Mouse (Mus musculus): ENCODE results near the gene Rpl9-ps6. TPM values are rescaled to one million over a fixed set of nuclear protein-coding genes. Genes with fewer than 3 reads are reported as not detected.
A peak's percentile ranks its signal among the peaks of the same experiment; 100 is the strongest.

The Rpl9-ps6 gene
- polyA plus RNA-seq, 1 experiment from 2014 or later = 98.3 TPM

- Histone ChIP-seq H3K4me2 (ENCODE audit: low read depth, severe bottlenecking) (no peak overlapping the region), H3K27ac (replicated peaks; ENCODE audit: low read depth, low read length) (no peak overlapping the region), H3K4me1 (ENCODE audit: control insufficient read depth, insufficient read depth, low read length) (no peaks in the 10 kb centered on the region), H3K27me3 (ENCODE audit: control insufficient read depth, insufficient read depth, low read length) (no peaks in the 10 kb centered on the region), H3K9me3 (ENCODE audit: control insufficient read depth, low read length) (no peaks in the 10 kb centered on the region), H3K4me3 (ENCODE audit: low read depth, low read length) (no peak overlapping the region), H3K9ac (ENCODE audit: low read length) (no peak overlapping the region), H3K36me3 (ENCODE audit: control insufficient read depth, insufficient read depth, low read length) (no peaks in the 10 kb centered on the region)
- ATAC-seq (ENCODE audit: insufficient number of reproducible peaks, low FRiP score, low TSS enrichment, low read depth) (no peak), DNase-seq (ENCODE audit: low spot score) (no peak)
- 92% methylated on average over 5 of the region's 5 CpGs for WGBS
Observed at GRCm38 (mm10) chr19:32480255-32480654, 13.9 kb upstream of the Rpl9-ps6 start.

GRCm38 (mm10) chr19:32476712-32477052, 10.3 kb upstream of the Rpl9-ps6 start:
- DNase-seq (ENCODE audit: low spot score) = no peak
- no peak overlapping the region for H3K9ac ChIP-seq (ENCODE audit: low read length)
- no peak for ATAC-seq (ENCODE audit: insufficient number of reproducible peaks, low FRiP score, low TSS enrichment, low read depth)
- no peaks in the 10 kb centered on the region for H3K27me3 ChIP-seq (ENCODE audit: control insufficient read depth, insufficient read depth, low read length)
- no peak overlapping the region for H3K4me3 ChIP-seq (ENCODE audit: low read depth, low read length)
- no peaks in the 10 kb centered on the region for H3K4me1 ChIP-seq (ENCODE audit: control insufficient read depth, insufficient read depth, low read length)
- no peaks in the 10 kb centered on the region for H3K36me3 ChIP-seq (ENCODE audit: control insufficient read depth, insufficient read depth, low read length)
- no peak overlapping the region for H3K27ac ChIP-seq (replicated peaks; ENCODE audit: low read depth, low read length)
- WGBS = 83% methylated on average over 4 of the region's 4 CpGs
- no peak overlapping the region for H3K4me2 ChIP-seq (ENCODE audit: low read depth, severe bottlenecking)
- peaks cover 2% of the 10 kb centered on the region; the same call in 1 of the 2 replicates for H3K9me3 ChIP-seq (ENCODE audit: control insufficient read depth, low read length)

GRCm38 (mm10) chr19:32476016-32476711, 9.8 kb upstream of the Rpl9-ps6 start:
- Histone ChIP-seq H3K27ac (replicated peaks; ENCODE audit: low read depth, low read length) (no peak overlapping the region), H3K4me2 (ENCODE audit: low read depth, severe bottlenecking) (no peak overlapping the region), H3K4me3 (ENCODE audit: low read depth, low read length) (no peak overlapping the region), H3K36me3 (ENCODE audit: control insufficient read depth, insufficient read depth, low read length) (no peaks in the 10 kb centered on the region), H3K27me3 (ENCODE audit: control insufficient read depth, insufficient read depth, low read length) (no peaks in the 10 kb centered on the region), H3K4me1 (ENCODE audit: control insufficient read depth, insufficient read depth, low read length) (no peaks in the 10 kb centered on the region), H3K9me3 (ENCODE audit: control insufficient read depth, low read length) (peaks cover 2% of the 10 kb centered on the region; the same call in 1 of the 2 replicates), H3K9ac (ENCODE audit: low read length) (no peak overlapping the region)
- DNase-seq (ENCODE audit: low spot score) (no peak), ATAC-seq (ENCODE audit: insufficient number of reproducible peaks, low FRiP score, low TSS enrichment, low read depth) (no peak)
- WGBS = 82% methylated on average over 12 of the region's 12 CpGs

- ATAC-seq (ENCODE audit: insufficient number of reproducible peaks, low FRiP score, low TSS enrichment, low read depth) (no peak), DNase-seq (ENCODE audit: low spot score) (no peak)
- peaks cover 2% of the 10 kb centered on the region; the same call in 1 of the 2 replicates for H3K9me3 ChIP-seq (ENCODE audit: control insufficient read depth, low read length)
Observed at GRCm38 (mm10) chr19:32470570-32471263, 4.3 kb upstream of the Rpl9-ps6 start.

GRCm38 (mm10) chr19:32470059-32470497, 3.7 kb upstream of the Rpl9-ps6 start:
- no peak overlapping the region for H3K9ac ChIP-seq (ENCODE audit: low read length)
- peak; percentile 50 for DNase-seq (ENCODE audit: low spot score)
- no peak for ATAC-seq (ENCODE audit: insufficient number of reproducible peaks, low FRiP score, low TSS enrichment, low read depth)
- 38% methylated on average over 6 of the region's 6 CpGs for WGBS
- H3K4me3 ChIP-seq (ENCODE audit: low read depth, low read length) = no peak overlapping the region
- peaks cover 2% of the 10 kb centered on the region; the same call in 1 of the 2 replicates for H3K9me3 ChIP-seq (ENCODE audit: control insufficient read depth, low read length)
- H3K4me2 ChIP-seq (ENCODE audit: low read depth, severe bottlenecking) = no peak overlapping the region
- no peaks in the 10 kb centered on the region for H3K36me3 ChIP-seq (ENCODE audit: control insufficient read depth, insufficient read depth, low read length)
- H3K4me1 ChIP-seq (ENCODE audit: control insufficient read depth, insufficient read depth, low read length) = no peaks in the 10 kb centered on the region
- no peaks in the 10 kb centered on the region for H3K27me3 ChIP-seq (ENCODE audit: control insufficient read depth, insufficient read depth, low read length)
- no peak overlapping the region for H3K27ac ChIP-seq (replicated peaks; ENCODE audit: low read depth, low read length)

More at GRCm38 (mm10) chr19:32470570-32471263, 4.3 kb upstream of the Rpl9-ps6 start:
- Histone ChIP-seq H3K4me1 (ENCODE audit: control insufficient read depth, insufficient read depth, low read length) (no peaks in the 10 kb centered on the region), H3K36me3 (ENCODE audit: control insufficient read depth, insufficient read depth, low read length) (no peaks in the 10 kb centered on the region), H3K4me2 (ENCODE audit: low read depth, severe bottlenecking) (no peak overlapping the region), H3K9ac (ENCODE audit: low read length) (no peak overlapping the region), H3K27me3 (ENCODE audit: control insufficient read depth, insufficient read depth, low read length) (no peaks in the 10 kb centered on the region), H3K27ac (replicated peaks; ENCODE audit: low read depth, low read length) (no peak overlapping the region), H3K4me3 (ENCODE audit: low read depth, low read length) (no peak overlapping the region)
- 87% methylated on average over 13 of the region's 13 CpGs for WGBS

GRCm38 (mm10) chr19:32467325-32467724, 947 bp upstream of the Rpl9-ps6 start:
- 96% methylated on average over 5 of the region's 5 CpGs for WGBS

GRCm38 (mm10) chr19:32465228-32465627, 1.1 kb downstream of the Rpl9-ps6 start:
- H3K27ac ChIP-seq (replicated peaks; ENCODE audit: low read depth, low read length) = no peak overlapping the region
- no peak for ATAC-seq (ENCODE audit: insufficient number of reproducible peaks, low FRiP score, low TSS enrichment, low read depth)
- H3K9ac ChIP-seq (ENCODE audit: low read length) = no peak overlapping the region
- H3K4me1 ChIP-seq (ENCODE audit: control insufficient read depth, insufficient read depth, low read length) = no peaks in the 10 kb centered on the region
- no peak for DNase-seq (ENCODE audit: low spot score)
- H3K4me3 ChIP-seq (ENCODE audit: low read depth, low read length) = no peak overlapping the region
- no peaks in the 10 kb centered on the region for H3K36me3 ChIP-seq (ENCODE audit: control insufficient read depth, insufficient read depth, low read length)
- no peaks in the 10 kb centered on the region for H3K9me3 ChIP-seq (ENCODE audit: control insufficient read depth, low read length)
- H3K27me3 ChIP-seq (ENCODE audit: control insufficient read depth, insufficient read depth, low read length) = no peaks in the 10 kb centered on the region
- H3K4me2 ChIP-seq (ENCODE audit: low read depth, severe bottlenecking) = no peak overlapping the region
- 82% methylated on average over 4 of the region's 4 CpGs for WGBS

More at GRCm38 (mm10) chr19:32467325-32467724, 947 bp upstream of the Rpl9-ps6 start:
- H3K36me3 ChIP-seq (ENCODE audit: control insufficient read depth, insufficient read depth, low read length) = no peaks in the 10 kb centered on the region
- no peaks in the 10 kb centered on the region for H3K27me3 ChIP-seq (ENCODE audit: control insufficient read depth, insufficient read depth, low read length)
- ATAC-seq (ENCODE audit: insufficient number of reproducible peaks, low FRiP score, low TSS enrichment, low read depth) (no peak), DNase-seq (ENCODE audit: low spot score) (no peak)
- no peaks in the 10 kb centered on the region for H3K4me1 ChIP-seq (ENCODE audit: control insufficient read depth, insufficient read depth, low read length)
- H3K9me3 ChIP-seq (ENCODE audit: control insufficient read depth, low read length) = no peaks in the 10 kb centered on the region
- H3K27ac ChIP-seq (replicated peaks; ENCODE audit: low read depth, low read length) = no peak overlapping the region
- no peak overlapping the region for H3K4me2 ChIP-seq (ENCODE audit: low read depth, severe bottlenecking)
- H3K4me3 ChIP-seq (ENCODE audit: low read depth, low read length) = no peak overlapping the region
- H3K9ac ChIP-seq (ENCODE audit: low read length) = no peak overlapping the region

GRCm38 (mm10) chr19:32463037-32463436, 3.3 kb downstream of the Rpl9-ps6 start:
- DNase-seq (ENCODE audit: low spot score) = no peak
- Histone ChIP-seq H3K4me1 (ENCODE audit: control insufficient read depth, insufficient read depth, low read length) (no peaks in the 10 kb centered on the region), H3K9me3 (ENCODE audit: control insufficient read depth, low read length) (no peaks in the 10 kb centered on the region), H3K9ac (ENCODE audit: low read length) (no peak overlapping the region), H3K4me3 (ENCODE audit: low read depth, low read length) (no peak overlapping the region), H3K4me2 (ENCODE audit: low read depth, severe bottlenecking) (no peak overlapping the region), H3K36me3 (ENCODE audit: control insufficient read depth, insufficient read depth, low read length) (no peaks in the 10 kb centered on the region), H3K27me3 (ENCODE audit: control insufficient read depth, insufficient read depth, low read length) (no peaks in the 10 kb centered on the region), H3K27ac (replicated peaks; ENCODE audit: low read depth, low read length) (no peak overlapping the region)
- no peak for ATAC-seq (ENCODE audit: insufficient number of reproducible peaks, low FRiP score, low TSS enrichment, low read depth)
- 94% methylated on average over 6 of the region's 6 CpGs for WGBS
